Mouse (Mus musculus): ENCODE results near the gene Kxd1.
A peak's percentile ranks its signal among the peaks of the same experiment; 100 is the strongest.

The Kxd1 gene

GRCm38 (mm10) chr8:70534281-70534680, 6.5 kb upstream of the Kxd1 start:
- no peak for TF ChIP-seq NANOG (IDR thresholded peaks at IDR 0.05; ENCODE audit: borderline replicate concordance, low read length)
- no peak for TF ChIP-seq CTCF (conservative IDR thresholded peaks at IDR 0.05; ENCODE audit: low read length)
- TF ChIP-seq POU5F1 (IDR thresholded peaks at IDR 0.05; ENCODE audit: borderline replicate concordance, low read length), result no peak
- Histone ChIP-seq H3K36me3 (ENCODE audit: insufficient read depth, low read length) (peaks cover 82% of the 10 kb centered on the region), H3K9me3 (ENCODE audit: low read length) (no peaks in the 10 kb centered on the region), H3K4me1 (replicated peaks; ENCODE audit: low read depth, low read length) (peaks cover 44% of the 10 kb centered on the region), H3K4me3 (replicated peaks; ENCODE audit: low read length) (no peak overlapping the region), H3K27me3 (ENCODE audit: insufficient read depth, low read length) (no peaks in the 10 kb centered on the region)

GRCm38 (mm10) chr8:70530314-70530713, 2.6 kb upstream of the Kxd1 start:
- peaks cover 63% of the 10 kb centered on the region for H3K36me3 ChIP-seq (ENCODE audit: insufficient read depth, low read length)
- TF ChIP-seq NANOG (IDR thresholded peaks at IDR 0.05; ENCODE audit: borderline replicate concordance, low read length) (no peak), POU5F1 (IDR thresholded peaks at IDR 0.05; ENCODE audit: borderline replicate concordance, low read length) (no peak), CTCF (conservative IDR thresholded peaks at IDR 0.05; ENCODE audit: low read length) (no peak)
- H3K4me1 ChIP-seq (replicated peaks; ENCODE audit: low read depth, low read length), result peaks cover 59% of the 10 kb centered on the region
- H3K4me3 ChIP-seq (replicated peaks; ENCODE audit: low read length), result no peak overlapping the region
- H3K27me3 ChIP-seq (ENCODE audit: insufficient read depth, low read length), result no peaks in the 10 kb centered on the region
- no peaks in the 10 kb centered on the region for H3K9me3 ChIP-seq (ENCODE audit: low read length)

GRCm38 (mm10) chr8:70529741-70530161, 2.0 kb upstream of the Kxd1 start:
- Histone ChIP-seq H3K4me1 (replicated peaks; ENCODE audit: low read depth, low read length) (peaks cover 63% of the 10 kb centered on the region), H3K27me3 (ENCODE audit: insufficient read depth, low read length) (no peaks in the 10 kb centered on the region), H3K36me3 (ENCODE audit: insufficient read depth, low read length) (peaks cover 58% of the 10 kb centered on the region), H3K9me3 (ENCODE audit: low read length) (no peaks in the 10 kb centered on the region), H3K4me3 (replicated peaks; ENCODE audit: low read length) (0 out of 2 replicates have a peak overlapping the region, but pooled peaks have one; percentile 23)
- no peak for TF ChIP-seq CTCF (conservative IDR thresholded peaks at IDR 0.05; ENCODE audit: low read length)
- TF ChIP-seq POU5F1 (IDR thresholded peaks at IDR 0.05; ENCODE audit: borderline replicate concordance, low read length), result no peak
- no peak for TF ChIP-seq NANOG (IDR thresholded peaks at IDR 0.05; ENCODE audit: borderline replicate concordance, low read length)

GRCm38 (mm10) chr8:70529299-70529698, 1.5 kb upstream of the Kxd1 start:
- Histone ChIP-seq H3K4me1 (replicated peaks; ENCODE audit: low read depth, low read length) (peaks cover 64% of the 10 kb centered on the region), H3K27me3 (ENCODE audit: insufficient read depth, low read length) (no peaks in the 10 kb centered on the region), H3K36me3 (ENCODE audit: insufficient read depth, low read length) (peaks cover 53% of the 10 kb centered on the region), H3K4me3 (replicated peaks; ENCODE audit: low read length) (peak overlapping the region; percentile 23; the same call in 1 of the 2 replicates), H3K9me3 (ENCODE audit: low read length) (no peaks in the 10 kb centered on the region)
- TF ChIP-seq POU5F1 (IDR thresholded peaks at IDR 0.05; ENCODE audit: borderline replicate concordance, low read length), result no peak
- no peak for TF ChIP-seq CTCF (conservative IDR thresholded peaks at IDR 0.05; ENCODE audit: low read length)
- TF ChIP-seq NANOG (IDR thresholded peaks at IDR 0.05; ENCODE audit: borderline replicate concordance, low read length), result no peak

- Histone ChIP-seq H3K4me3 (replicated peaks; ENCODE audit: low read length) (peak overlapping the region; percentile 84), H3K36me3 (ENCODE audit: insufficient read depth, low read length) (peaks cover 43% of the 10 kb centered on the region), H3K9me3 (ENCODE audit: low read length) (no peaks in the 10 kb centered on the region), H3K27me3 (ENCODE audit: insufficient read depth, low read length) (no peaks in the 10 kb centered on the region), H3K4me1 (replicated peaks; ENCODE audit: low read depth, low read length) (peaks cover 67% of the 10 kb centered on the region)
- TF ChIP-seq CTCF (conservative IDR thresholded peaks at IDR 0.05; ENCODE audit: low read length) (no peak), NANOG (IDR thresholded peaks at IDR 0.05; ENCODE audit: borderline replicate concordance, low read length) (no peak), POU5F1 (IDR thresholded peaks at IDR 0.05; ENCODE audit: borderline replicate concordance, low read length) (no peak)
Measured at GRCm38 (mm10) chr8:70528182-70528797, 534 bp upstream of the Kxd1 start.

- no peaks in the 10 kb centered on the region for H3K27me3 ChIP-seq (ENCODE audit: insufficient read depth, low read length)
- TF ChIP-seq POU5F1 (IDR thresholded peaks at IDR 0.05; ENCODE audit: borderline replicate concordance, low read length) (no peak), CTCF (conservative IDR thresholded peaks at IDR 0.05; ENCODE audit: low read length) (no peak), NANOG (IDR thresholded peaks at IDR 0.05; ENCODE audit: borderline replicate concordance, low read length) (no peak)
Measured at GRCm38 (mm10) chr8:70527111-70527511, 645 bp downstream of the Kxd1 start.

GRCm38 (mm10) chr8:70522592-70523403, 5.0 kb downstream of the Kxd1 start:
- TF ChIP-seq POU5F1 (IDR thresholded peaks at IDR 0.05; ENCODE audit: borderline replicate concordance, low read length) (no peak), CTCF (conservative IDR thresholded peaks at IDR 0.05; ENCODE audit: low read length) (0 out of 2 replicates have a peak, but pooled peaks have one; percentile 10)

More at GRCm38 (mm10) chr8:70527111-70527511, 645 bp downstream of the Kxd1 start:
- Histone ChIP-seq H3K36me3 (ENCODE audit: insufficient read depth, low read length) (peaks cover 31% of the 10 kb centered on the region), H3K9me3 (ENCODE audit: low read length) (no peaks in the 10 kb centered on the region), H3K4me3 (replicated peaks; ENCODE audit: low read length) (peak overlapping the region; percentile 84), H3K4me1 (replicated peaks; ENCODE audit: low read depth, low read length) (peaks cover 65% of the 10 kb centered on the region)

GRCm38 (mm10) chr8:70519606-70520005, 8.2 kb downstream of the Kxd1 start:
- TF ChIP-seq CTCF (conservative IDR thresholded peaks at IDR 0.05; ENCODE audit: low read length) (no peak), POU5F1 (IDR thresholded peaks at IDR 0.05; ENCODE audit: borderline replicate concordance, low read length) (no peak), NANOG (IDR thresholded peaks at IDR 0.05; ENCODE audit: borderline replicate concordance, low read length) (no peak)
- no peak overlapping the region for H3K4me3 ChIP-seq (replicated peaks; ENCODE audit: low read length)
- H3K27me3 ChIP-seq (ENCODE audit: insufficient read depth, low read length), result no peaks in the 10 kb centered on the region
- peaks cover 58% of the 10 kb centered on the region for H3K36me3 ChIP-seq (ENCODE audit: insufficient read depth, low read length)
- H3K4me1 ChIP-seq (replicated peaks; ENCODE audit: low read depth, low read length), result peaks cover 72% of the 10 kb centered on the region
- no peaks in the 10 kb centered on the region for H3K9me3 ChIP-seq (ENCODE audit: low read length)

More at GRCm38 (mm10) chr8:70522592-70523403, 5.0 kb downstream of the Kxd1 start:
- H3K27me3 ChIP-seq (ENCODE audit: insufficient read depth, low read length), result no peaks in the 10 kb centered on the region
- H3K4me1 ChIP-seq (replicated peaks; ENCODE audit: low read depth, low read length), result peaks cover 65% of the 10 kb centered on the region
- H3K36me3 ChIP-seq (ENCODE audit: insufficient read depth, low read length), result peaks cover 29% of the 10 kb centered on the region
- no peaks in the 10 kb centered on the region for H3K9me3 ChIP-seq (ENCODE audit: low read length)
- H3K4me3 ChIP-seq (replicated peaks; ENCODE audit: low read length), result peak overlapping the region; percentile 87
